Comparison of ENCODE assay signal across 17 mouse cellular contexts in the genomic region with DNA sequence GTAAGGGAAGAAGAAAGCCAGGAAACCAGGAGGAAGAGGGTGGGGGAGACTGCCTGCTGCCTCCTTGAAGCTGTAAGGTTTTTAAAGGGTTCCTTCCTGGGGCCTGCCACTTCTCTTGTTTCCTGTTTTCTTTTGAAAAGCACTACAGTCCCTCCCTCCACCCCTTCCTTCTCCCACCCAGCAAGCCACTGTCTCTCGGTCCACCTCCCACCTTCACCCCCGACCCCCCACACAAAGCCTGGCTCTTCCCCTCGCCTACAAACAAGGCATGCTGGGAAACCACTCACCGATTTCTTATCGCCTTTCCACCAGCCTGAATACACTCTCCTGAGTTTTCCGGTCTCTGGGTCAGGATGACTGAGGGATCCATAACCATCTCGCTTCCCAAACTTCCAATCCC. TPM values are rescaled to one million over a fixed set of nuclear protein-coding genes. Genes with fewer than 3 reads are reported as not detected.
DNase-seq lines count a peak whose midpoint lies in the region; ATAC-seq lines count a peak whose summit lies in the region.
"Had no signal": no experiment of that assay in that cellular context is flagged by ENCODE, and none has a peak within 500 bp of the region (broad histone marks: within the 10 kb centered on the region; RNA-seq: fewer than 3 reads in every experiment).

No protein-coding gene starts in this region.

- WGBS in forebrain, embryonic 10.5 days = 67% methylated on average over 7 of the region's 7 CpGs
- WGBS in forebrain, embryonic 12.5 days = 60% methylated on average over 7 of the region's 7 CpGs
- 48% methylated on average over 7 of the region's 7 CpGs for WGBS in kidney, embryonic 15.5 days

- H3K4me2 ChIP-seq in forebrain, embryonic 12.5 days = no peak overlapping the region
- H3K4me2 ChIP-seq in kidney, embryonic 15.5 days = no peak overlapping the region
- H3K4me2 ChIP-seq: midbrain, embryonic 11.5 days; neural tube, embryonic 12.5 days had no signal

- no peak for DNase-seq in forebrain, embryonic 10.5 days (ENCODE audit: extremely low spot score, low spot score)
- DNase-seq in kidney, postnatal 14 days = no peak
- DNase-seq in thymus, postnatal 25 days = peak; percentile 49
- no peak for DNase-seq in thymus, postnatal 10 days (ENCODE audit: low spot score in 2 of 2)
- no peak for DNase-seq in cerebellum, postnatal 36 days
- DNase-seq in right cerebral cortex, postnatal 14 days = no peak
- DNase-seq: adrenal gland, postnatal 25 days; cerebellum, adult 18-20 months; forebrain, postnatal 0 days; heart, postnatal 14 days; kidney, postnatal 25 days; right cerebral cortex, adult 18-20 months had no signal

- H3K9me3 ChIP-seq in forebrain, embryonic 10.5 days = no peaks in the 10 kb centered on the region
- no peaks in the 10 kb centered on the region for H3K9me3 ChIP-seq in forebrain, embryonic 12.5 days
- no peaks in the 10 kb centered on the region for H3K9me3 ChIP-seq in kidney, embryonic 15.5 days (replicated peaks)
- H3K9me3 ChIP-seq: neural tube, embryonic 12.5 days had no signal

- H3K4me3 ChIP-seq in forebrain, embryonic 10.5 days = no peak overlapping the region
- H3K4me3 ChIP-seq in forebrain, embryonic 12.5 days (replicated peaks) = no peak overlapping the region
- H3K4me3 ChIP-seq in kidney, embryonic 15.5 days (replicated peaks) = no peak overlapping the region
- H3K4me3 ChIP-seq: neural tube, embryonic 12.5 days had no signal

- H3K27ac ChIP-seq in forebrain, embryonic 10.5 days = 0 out of 2 replicates have a peak overlapping the region, but pooled peaks have one; percentile 45
- no peak overlapping the region for H3K27ac ChIP-seq in forebrain, embryonic 12.5 days
- H3K27ac ChIP-seq in kidney, embryonic 15.5 days = peak overlapping the region; percentile 34
- H3K27ac ChIP-seq: neural tube, embryonic 12.5 days had no signal

- H3K4me1 ChIP-seq in forebrain, embryonic 10.5 days = peaks cover 17% of the 10 kb centered on the region
- peaks cover 10% of the 10 kb centered on the region for H3K4me1 ChIP-seq in forebrain, embryonic 12.5 days
- H3K4me1 ChIP-seq in kidney, embryonic 15.5 days = peaks cover 19% of the 10 kb centered on the region

- ATAC-seq in forebrain, embryonic 12.5 days (ENCODE audit: low FRiP score) = no peak
- no peak for ATAC-seq in kidney, embryonic 15.5 days (replicated peaks; ENCODE audit: low FRiP score)
- ATAC-seq: forebrain, postnatal 0 days had no signal

- no peak overlapping the region; the same call in 1 of the 2 replicates for H3K9ac ChIP-seq in forebrain, embryonic 12.5 days
- H3K9ac ChIP-seq in kidney, embryonic 15.5 days = no peak overlapping the region
- H3K9ac ChIP-seq: forebrain, postnatal 0 days; neural tube, embryonic 12.5 days had no signal

- no peaks in the 10 kb centered on the region for H3K36me3 ChIP-seq in forebrain, embryonic 10.5 days (replicated peaks)
- no peaks in the 10 kb centered on the region for H3K36me3 ChIP-seq in forebrain, embryonic 12.5 days (replicated peaks)
- no peaks in the 10 kb centered on the region for H3K36me3 ChIP-seq in kidney, embryonic 15.5 days
- H3K36me3 ChIP-seq: neural tube, embryonic 12.5 days had no signal

- 0 out of 2 replicates have a peak, but pooled peaks cover 3% of the 10 kb centered on the region for H3K27me3 ChIP-seq in forebrain, embryonic 10.5 days (ENCODE audit: poor library complexity, severe bottlenecking)
- H3K27me3 ChIP-seq in forebrain, embryonic 12.5 days = no peaks in the 10 kb centered on the region
- no peaks in the 10 kb centered on the region for H3K27me3 ChIP-seq in kidney, embryonic 15.5 days
- H3K27me3 ChIP-seq: neural tube, embryonic 12.5 days had no signal

RNA-seq across cellular contexts. Expression of a gene that starts 6.0 kb away (rescaled TPM):
- polyA plus RNA-seq in forebrain, embryonic 10.5 days (2016; fragmentation: Nextera tagmentation; extraction: Ambion mirVana) = 0.26 and 0.33 TPM in 2 replicates
- polyA plus RNA-seq in forebrain, embryonic 12.5 days (2016; fragmentation: Nextera tagmentation; extraction: Ambion mirVana) = 0.50 TPM in 1 of 2 replicates, not detected in the other
- 0.26 TPM in 1 of 2 replicates, not detected in the other for polyA plus RNA-seq in kidney, embryonic 15.5 days (2015; fragmentation: Nextera tagmentation; extraction: Ambion mirVana)
- polyA plus RNA-seq: midbrain, embryonic 11.5 days; neural tube, embryonic 12.5 days; stomach, embryonic 14.5 days had no signal

RNA-seq across cellular contexts. Expression of a gene that starts 25.9 kb away (rescaled TPM):
- polyA plus RNA-seq in forebrain, embryonic 10.5 days (2016; fragmentation: Nextera tagmentation; extraction: Ambion mirVana) = 6.9 and 7.9 TPM in 2 replicates
- 10.4 and 11.4 TPM in 2 replicates for polyA plus RNA-seq in forebrain, embryonic 12.5 days (2016; fragmentation: Nextera tagmentation; extraction: Ambion mirVana)
- 17.5 and 18.5 TPM in 2 replicates for polyA plus RNA-seq in kidney, embryonic 15.5 days (2015; fragmentation: Nextera tagmentation; extraction: Ambion mirVana)

RNA-seq across cellular contexts. Expression of a gene that starts 27.4 kb away (rescaled TPM):
- 8.3 and 10.4 TPM in 2 replicates for polyA plus RNA-seq in forebrain, embryonic 10.5 days (2016; fragmentation: Nextera tagmentation; extraction: Ambion mirVana)
- 9.0 and 9.7 TPM in 2 replicates for polyA plus RNA-seq in forebrain, embryonic 12.5 days (2016; fragmentation: Nextera tagmentation; extraction: Ambion mirVana)
- polyA plus RNA-seq in kidney, embryonic 15.5 days (2015; fragmentation: Nextera tagmentation; extraction: Ambion mirVana) = 15.3 and 19.2 TPM in 2 replicates

RNA-seq across cellular contexts. Expression of a gene that starts 51.2 kb away (rescaled TPM):
- 83.3 and 83.4 TPM in 2 replicates for polyA plus RNA-seq in forebrain, embryonic 10.5 days (2016; fragmentation: Nextera tagmentation; extraction: Ambion mirVana)
- 108 and 118 TPM in 2 replicates for polyA plus RNA-seq in forebrain, embryonic 12.5 days (2016; fragmentation: Nextera tagmentation; extraction: Ambion mirVana)
- 92.2 and 96.8 TPM in 2 replicates for polyA plus RNA-seq in kidney, embryonic 15.5 days (2015; fragmentation: Nextera tagmentation; extraction: Ambion mirVana)
